Mouse (Mus musculus): ENCODE data around the gene Ttc34. TPM values are rescaled to one million over a fixed set of nuclear protein-coding genes. Genes with fewer than 3 reads are reported as not detected.

Gene Ttc34
- 0.03 and 0.04 TPM in 2 replicates for polyA plus RNA-seq (2015; fragmentation: Nextera tagmentation; extraction: Ambion mirVana)

DNA sequence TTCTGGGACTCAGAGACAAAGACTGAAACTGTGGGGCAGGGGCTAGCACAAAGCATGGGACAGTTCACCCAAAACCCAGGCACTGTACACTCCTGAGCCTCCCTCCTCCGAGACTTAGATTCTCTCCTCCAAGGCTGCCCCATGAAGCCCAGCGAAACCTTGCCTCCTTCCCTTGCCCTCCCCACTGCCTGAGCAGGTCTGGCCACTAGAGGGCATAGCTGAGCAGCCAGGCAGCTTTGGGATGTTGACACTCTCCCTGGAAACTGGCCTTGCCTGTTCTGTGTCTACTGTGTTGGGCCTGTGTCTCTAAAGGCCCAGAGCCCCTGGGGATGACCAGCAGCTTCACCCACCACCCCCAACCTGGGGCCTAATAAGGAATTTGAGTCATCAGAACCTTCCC lies at the start of gene Ttc34:
TSS of gene Ttc34 (plus strand) at position 290 of the 400 bp plus-strand sequence.
- DNase-seq (ENCODE audit: low spot score), result peak; percentile 26

DNA sequence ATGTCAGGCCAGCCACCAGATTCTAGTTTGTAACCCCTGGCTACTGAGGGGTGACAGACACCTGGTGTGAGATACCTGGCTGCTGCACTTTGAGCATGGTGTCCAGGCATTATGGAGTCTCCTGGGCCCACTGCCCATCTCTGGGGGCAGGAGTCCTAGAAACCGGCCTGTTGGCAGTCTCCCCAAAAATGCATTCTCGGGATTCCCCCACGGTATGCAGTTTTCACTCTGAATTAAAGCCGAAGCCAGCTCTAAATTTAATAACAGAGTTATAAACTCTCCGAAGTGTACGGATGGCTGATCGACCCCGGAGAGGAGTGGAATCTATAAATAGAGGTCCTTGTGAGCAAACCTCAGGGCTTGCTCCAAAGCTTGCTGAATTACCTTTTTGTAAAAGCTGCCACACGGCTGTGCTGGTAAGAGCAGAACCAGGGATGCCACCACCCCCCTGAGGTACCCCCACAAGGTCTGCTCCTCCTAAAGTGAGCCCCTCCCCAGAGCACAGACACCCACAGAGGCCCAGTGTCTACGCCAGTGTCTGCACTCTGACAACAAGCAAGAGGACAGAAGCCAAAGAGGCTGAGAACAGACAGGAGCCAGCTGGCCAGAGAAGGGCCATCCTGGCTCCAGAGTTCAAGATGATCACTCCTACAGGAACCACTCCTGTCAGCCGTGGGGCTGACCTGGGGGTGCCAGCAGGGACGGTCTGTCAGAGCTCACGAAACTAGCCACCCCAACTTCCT lies 49.1 kb upstream of the Ttc34 start:
- no peak for DNase-seq (ENCODE audit: low spot score)

DNA sequence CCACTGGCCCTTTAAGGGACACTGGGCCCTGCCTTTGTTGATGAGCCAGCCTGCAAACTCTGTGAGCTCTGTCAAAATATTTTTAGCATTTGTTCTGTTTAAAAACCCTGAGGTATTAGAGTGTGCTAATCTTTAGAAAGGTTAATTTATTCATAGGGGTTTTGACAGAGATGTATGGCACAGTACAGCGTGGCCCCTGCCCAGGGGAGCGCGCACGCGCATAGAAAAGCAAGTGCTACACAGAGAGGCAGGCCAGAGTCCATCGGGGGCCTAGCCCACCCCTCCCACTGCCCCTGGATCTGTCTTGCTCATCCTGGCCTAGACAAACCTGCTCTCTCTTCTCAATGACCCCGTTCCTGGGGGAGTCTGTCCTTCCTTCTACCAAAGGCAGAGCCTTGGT lies 45.4 kb upstream of the Ttc34 start:
- DNase-seq (ENCODE audit: low spot score), result no peak

DNA sequence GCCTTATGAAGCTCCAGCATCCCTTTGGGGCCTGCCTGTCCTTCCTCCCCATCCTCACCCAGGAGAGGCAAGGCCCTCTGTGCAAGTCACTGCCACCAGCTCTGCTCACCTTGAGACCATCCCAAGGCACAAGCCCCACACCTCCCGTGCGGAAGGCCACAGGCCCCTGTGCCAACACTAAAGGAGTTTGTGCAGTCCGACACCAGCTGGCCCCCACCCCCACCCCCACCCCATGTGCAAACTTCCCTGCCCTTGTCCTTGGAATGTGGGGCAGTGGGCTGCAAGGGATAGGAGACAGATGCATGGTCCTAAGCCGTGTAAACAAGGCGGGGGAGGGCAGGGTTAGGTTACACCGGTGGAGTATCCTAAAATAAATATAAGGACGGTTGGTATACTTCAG lies 43.8 kb upstream of the Ttc34 start:
- DNase-seq (ENCODE audit: low spot score), result no peak

DNA sequence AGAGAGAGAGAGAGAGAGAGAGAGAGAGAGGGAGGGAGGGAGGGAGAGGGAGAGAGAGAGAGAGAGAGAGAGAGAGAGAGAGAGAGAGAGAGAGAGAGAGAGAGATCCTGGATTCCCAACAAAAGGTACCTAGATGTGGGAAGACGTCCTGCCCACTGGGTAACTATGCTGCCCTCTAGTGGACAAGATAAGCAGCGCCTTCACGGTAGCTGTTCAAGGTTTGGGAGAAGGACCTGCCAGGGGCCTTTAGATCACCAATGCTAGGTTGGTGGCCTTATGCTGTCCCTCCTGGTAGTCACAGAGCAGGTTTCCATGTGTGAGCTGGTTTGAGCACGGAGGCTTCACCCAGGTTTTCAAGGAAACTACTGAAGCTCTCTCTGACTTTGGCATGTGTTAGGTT lies 39.4 kb upstream of the Ttc34 start:
- peak; percentile 48 for DNase-seq (ENCODE audit: low spot score)

DNA sequence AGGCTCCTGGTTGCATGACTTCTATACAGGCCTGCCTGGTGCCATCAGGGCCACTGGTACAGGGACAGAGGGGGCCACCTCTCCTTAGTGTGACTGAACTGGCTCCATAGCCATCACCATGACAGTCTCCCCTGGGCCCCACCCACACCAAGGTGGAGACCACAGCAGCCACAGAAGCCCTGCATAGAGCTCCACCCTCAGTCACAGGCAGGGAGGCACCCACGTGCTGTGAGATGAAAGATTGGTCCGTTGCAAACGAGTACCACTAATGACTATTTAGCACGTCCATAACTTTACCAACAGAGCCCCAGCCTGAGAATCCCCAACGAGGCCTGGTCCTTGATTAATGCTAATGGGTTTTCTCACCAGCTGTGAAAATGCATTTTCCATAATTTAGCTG lies 36.7 kb upstream of the Ttc34 start:
- no peak for DNase-seq (ENCODE audit: low spot score)

DNA sequence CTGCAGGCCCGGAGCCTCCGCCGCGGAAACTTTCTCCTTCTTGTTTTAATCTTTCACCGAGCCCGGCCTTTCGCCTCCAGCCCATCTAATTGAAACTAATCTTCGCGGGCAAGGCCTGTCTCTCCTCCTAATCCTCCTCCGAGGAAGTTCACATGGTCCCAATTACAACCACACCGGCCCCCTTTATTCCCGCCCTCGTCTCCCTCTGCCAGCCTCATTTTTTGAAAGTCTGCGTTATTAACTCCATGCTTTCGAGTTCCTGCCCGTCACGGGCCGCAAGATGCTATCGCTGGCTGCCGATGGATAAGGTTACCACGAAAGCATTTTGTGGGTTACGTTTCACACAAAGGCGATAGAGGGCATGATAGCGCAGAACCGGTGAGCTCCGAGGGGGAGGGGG lies 35.0 kb upstream of the Ttc34 start:
- no peak for DNase-seq (ENCODE audit: low spot score)

DNA sequence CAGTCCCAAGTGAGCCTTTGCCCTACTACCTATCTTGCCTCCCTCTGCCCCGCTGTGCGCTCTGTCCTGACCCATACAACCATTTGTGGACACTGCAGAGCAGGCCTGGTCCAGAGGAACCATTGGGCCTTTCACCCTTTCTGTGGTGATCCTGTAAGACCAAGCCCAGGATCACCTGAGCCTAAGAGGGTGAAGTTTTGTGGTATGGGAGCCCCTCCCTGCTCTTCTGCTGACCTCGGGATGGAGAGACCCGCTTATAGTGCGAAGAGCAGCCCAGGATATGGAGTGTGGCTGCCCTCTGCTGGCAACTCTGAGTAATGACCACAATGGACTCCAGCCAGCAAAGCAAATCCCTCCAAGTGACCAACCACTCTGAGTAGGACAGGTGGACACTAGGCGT lies 11.6 kb upstream of the Ttc34 start:
- DNase-seq (ENCODE audit: low spot score), result peak; percentile 29

DNA sequence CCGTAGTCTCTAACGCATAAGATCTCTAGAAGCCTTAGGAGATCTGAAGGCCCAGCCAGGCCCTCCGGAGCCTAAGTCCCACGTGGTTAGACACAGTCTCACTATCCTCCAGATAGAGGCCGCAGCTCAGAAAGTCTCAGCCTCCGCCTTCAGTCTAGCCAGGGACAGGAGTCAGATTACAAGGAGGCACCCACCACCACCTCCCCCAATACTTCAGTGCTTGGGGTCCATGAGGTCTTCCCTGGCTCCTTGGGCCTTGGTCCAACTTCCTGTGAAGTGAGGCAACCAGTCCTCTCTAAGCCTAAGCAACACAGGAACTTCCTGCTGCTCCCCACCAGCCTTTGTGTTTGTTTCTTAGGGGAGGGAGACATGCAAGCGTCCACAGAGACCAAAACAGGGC lies 11.0 kb upstream of the Ttc34 start:
- DNase-seq (ENCODE audit: low spot score), result no peak

DNA sequence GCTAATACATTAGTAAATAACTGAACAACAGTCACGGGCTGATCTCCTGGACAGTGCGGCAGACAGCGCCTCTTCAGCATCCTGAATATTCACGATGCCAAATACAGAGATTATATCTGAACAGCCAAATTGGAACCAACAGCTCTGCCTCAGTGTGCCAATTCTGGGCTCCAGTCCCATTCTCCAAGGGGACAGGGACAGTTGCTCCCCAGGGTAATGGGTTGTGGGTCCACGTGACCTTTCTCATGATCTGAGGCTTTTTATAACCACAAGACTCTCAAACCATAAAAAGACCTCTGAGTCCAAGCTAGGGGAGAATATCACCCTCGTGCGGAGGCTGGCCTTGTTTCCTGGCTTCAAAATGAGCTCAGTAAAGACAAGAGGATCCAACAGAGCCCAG lies 10.1 kb upstream of the Ttc34 start:
- DNase-seq (ENCODE audit: low spot score), result no peak

DNA sequence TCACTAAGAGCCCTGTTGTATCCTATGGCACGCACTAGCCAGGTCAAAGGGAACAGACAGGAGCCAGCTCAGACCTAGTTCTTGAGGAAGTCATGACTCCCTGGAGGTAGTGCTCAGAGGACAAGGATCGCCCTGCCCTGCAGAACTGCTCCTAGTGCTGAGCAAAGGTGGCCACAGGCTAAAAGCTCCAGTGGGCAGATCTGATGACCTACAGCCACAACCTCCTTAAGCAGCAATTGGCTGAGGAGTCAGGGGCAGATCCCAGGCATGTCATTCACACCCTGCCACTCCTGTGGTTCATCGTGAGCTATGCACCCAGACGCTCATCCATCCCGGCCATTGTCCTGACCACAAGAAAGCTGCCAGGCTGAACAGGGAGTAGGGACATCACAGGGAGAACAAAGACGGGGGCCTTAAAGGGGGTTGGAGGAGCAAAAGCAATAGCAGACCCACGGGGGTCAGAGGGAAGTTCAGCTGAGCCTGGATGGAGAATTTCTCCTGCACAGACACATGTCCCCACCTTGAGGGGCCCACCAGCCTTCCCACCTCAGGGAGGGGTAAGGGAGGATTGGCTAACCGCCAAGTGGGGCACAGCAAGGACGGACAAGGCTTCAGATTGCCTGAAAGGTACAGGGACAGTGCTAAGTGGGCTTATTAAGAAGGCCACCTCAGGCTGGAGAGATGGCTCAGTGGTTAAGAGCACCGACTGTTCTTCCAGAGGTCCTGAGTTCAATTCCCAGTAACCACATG lies 9.2 kb upstream of the Ttc34 start:
- DNase-seq (ENCODE audit: low spot score), result no peak

DNA sequence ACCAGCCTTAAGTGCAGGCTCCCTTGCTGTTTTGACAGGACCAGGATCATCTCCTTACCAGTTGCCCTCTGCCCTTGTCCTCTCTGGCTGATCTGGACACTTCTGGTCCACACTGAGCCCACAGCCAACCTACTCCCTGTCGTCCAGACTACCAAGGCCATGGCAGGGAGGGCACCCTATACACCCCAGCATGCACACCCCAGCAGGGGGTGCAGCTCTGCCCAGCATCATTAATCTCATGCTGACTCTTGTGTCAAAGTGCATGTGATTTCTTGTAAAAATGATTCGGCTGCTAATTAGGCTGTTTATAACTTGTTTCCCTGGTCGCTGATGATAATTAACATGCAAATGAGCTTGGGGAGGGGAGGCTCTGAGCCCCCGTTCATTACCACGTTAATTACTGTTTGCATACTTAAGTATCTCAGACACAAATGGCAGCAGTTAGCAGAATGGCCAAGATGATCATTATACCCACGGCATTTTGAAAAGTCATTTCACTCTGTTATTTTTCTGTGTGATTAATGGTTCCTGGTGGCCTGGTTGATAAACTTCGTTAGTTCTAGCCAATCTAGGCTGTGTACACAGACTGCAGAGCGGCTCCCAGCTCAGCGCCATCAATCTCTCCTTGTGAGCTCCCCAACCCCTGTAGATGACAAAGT lies 5.2 kb upstream of the Ttc34 start:
- DNase-seq (ENCODE audit: low spot score), result no peak

DNA sequence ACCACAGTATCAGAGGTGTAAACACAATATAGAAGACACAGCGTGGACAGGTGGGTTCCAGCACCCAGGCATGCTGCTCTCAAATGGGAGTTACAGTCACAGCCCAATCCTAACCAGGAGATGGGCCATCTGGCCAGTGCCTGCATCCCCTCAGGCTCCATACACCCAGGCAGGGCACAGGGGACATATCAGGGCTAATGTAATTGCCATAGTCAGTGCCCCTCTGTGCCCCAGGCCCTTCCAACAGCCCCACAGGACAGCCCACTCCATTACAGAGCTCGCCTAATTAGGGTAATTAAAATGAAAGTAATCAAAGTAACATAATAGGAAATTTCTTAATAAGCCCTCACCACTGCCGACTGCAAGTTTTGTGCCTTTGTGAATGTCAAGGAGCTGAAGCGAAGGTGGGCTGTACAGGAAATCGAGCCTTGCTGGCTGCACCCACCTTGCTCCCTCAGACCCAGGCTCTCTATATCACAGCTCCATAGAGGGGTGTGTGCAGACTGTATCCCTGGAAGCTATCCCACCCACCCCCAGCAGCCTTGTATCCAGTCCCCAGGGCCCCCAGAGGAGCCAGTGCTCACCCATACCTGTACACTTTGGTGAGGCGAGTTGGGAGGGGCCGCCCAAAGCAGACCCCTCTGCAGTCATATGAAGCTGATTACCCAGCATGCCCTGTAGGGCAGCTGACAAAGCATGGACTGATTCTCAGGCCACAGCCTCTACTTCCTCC lies 910 bp upstream of the Ttc34 start:
- DNase-seq (ENCODE audit: low spot score), result no peak

DNA sequence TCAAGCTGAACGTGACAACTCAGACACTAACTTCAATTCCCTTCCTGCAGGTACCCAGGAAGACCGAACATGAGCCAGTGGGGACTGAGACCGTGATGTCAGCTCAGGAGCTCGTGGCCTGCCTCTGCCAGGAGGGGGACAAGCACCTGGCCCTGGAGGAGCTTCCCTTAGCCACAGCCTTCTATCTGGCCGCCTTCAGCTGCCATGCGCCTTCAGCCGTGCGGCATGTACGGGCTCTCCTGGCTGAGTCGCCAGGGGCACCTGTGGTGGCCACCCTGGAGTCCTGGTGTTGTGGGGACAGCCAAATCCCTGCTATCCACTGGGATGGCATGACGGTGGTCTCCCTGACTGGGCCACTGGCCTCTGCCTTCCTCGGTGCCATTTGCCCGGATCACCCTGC lies 1.5 kb downstream of the Ttc34 start:
- no peak for DNase-seq (ENCODE audit: low spot score)

DNA sequence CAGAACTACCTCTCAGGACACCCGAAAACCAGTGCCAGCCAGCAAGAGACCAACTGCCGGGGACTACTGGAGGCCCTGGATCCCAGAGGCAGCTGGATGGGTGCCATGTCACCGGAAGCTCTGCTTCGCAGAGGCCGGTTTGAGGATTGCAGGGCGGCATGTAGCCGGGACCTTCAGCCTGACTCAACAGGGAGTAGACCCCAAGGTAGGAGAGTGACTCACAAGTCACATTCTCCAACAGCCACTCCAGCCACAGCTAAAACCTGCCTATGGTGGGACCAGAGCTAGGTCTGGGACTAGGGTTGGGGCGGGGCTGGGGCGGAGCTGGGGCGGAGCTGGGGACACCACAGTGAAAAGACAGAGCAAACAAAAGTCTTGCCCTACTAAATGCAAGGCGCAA lies 2.1 kb downstream of the Ttc34 start:
- DNase-seq (ENCODE audit: low spot score), result no peak

DNA sequence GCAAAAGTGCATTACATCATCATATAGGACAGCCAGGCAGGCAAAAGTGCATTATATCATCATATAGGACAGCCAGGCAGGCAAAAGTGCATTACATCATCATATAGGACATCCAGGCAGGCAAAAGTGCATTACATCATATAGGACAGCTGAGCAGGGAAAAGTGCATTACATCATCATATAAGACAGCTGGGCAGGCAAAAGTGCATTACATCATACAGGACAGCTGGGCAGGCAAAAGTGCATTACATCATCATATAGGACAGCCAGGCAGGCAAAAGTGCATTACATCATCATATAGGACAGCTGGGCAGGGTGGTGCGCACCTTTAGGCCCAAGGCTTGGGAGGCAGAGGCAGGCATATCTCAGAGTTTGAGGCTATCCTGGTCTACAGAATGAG lies 15.4 kb downstream of the Ttc34 start:
- DNase-seq (ENCODE audit: low spot score), result no peak

DNA sequence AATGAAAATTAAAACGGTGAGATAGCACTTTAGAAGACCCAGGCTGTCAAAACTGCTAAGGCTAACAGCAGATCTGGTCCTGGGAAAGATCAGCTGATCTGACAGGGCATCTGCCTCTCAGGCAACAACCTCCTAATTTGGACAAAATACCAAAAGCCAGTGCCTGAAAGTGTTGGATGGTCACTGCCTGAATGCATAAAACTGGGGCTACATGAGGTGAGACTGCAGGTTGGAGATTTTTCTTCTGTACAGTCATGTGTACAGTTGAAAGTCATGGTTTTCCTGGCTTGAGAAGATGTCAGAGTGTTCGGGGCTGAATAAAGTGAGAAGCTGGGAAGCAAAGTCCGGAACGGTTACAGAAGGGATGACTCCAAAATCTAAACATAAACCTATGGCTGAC lies 16.6 kb downstream of the Ttc34 start:
- no peak for DNase-seq (ENCODE audit: low spot score)

DNA sequence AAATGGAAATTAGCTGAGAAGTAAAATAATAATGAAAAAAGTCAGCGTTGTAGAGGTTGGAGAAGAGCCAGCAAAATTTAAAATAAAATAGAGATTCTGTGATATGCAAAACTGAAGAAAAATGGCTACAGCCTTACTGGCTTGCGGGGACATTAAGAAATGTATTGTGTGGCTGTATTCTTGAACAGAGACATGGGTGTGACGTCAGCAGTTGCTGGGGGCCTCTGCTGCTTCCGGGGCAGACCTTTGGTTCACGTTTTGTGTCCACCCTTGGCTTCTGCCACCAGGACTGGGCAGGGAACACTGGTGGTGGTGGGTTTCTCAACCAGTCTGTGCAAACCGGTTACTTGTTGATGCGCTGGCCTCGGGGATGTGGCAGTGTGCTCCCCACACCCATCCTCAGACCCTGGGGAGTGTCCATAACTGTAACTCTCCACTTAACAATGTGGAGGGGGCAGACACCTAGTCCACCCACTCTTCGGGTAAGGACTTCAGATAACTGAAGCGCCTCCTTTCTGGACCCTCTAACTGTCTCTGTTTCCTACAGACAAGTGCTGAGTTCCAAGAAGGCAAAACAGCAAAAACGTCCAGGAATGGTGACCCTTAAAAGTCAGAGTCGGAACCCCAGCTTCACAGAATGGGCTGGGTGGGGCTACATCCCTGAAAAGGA lies 17.6 kb downstream of the Ttc34 start:
- no peak for DNase-seq (ENCODE audit: low spot score)

DNA sequence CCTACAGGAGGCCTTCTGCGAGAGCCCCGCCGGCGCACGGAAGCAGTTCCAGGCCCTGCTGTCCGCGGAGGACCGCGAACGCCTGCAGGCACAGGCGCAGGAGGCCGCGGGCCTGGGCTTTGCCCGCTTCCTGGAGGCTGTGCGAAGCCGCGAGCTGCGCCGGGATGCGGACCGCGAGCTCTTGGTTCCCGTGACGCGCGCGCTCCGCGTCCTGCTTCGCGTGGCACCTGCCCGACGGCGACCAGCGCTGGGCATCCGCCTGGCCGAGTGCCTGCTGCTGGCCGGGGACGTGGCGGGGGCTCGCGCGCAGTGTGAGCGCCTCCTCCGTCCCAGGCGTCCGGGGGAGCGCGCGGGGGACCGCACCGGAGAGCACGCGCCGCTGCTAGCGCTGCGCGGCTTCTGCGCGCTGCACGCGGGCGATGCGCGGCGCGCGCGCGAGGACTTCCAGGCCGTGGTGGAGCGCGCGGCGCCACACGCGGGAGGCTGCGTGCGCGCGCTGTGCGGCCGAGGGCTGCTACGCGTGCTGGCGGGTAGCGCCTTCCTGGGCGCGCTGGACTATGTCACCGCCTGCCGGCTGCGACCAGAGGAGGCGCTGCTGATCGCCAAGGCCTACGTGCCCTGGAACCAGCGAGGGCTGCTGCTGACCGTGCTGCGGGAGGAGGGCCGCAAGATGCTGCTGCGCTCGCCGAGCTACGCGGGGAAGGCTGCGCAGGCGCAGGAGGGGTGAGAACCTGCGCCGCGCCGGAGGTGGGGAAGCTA lies 18.6 kb downstream of the Ttc34 start:
- peak; percentile 45 for DNase-seq (ENCODE audit: low spot score)

DNA sequence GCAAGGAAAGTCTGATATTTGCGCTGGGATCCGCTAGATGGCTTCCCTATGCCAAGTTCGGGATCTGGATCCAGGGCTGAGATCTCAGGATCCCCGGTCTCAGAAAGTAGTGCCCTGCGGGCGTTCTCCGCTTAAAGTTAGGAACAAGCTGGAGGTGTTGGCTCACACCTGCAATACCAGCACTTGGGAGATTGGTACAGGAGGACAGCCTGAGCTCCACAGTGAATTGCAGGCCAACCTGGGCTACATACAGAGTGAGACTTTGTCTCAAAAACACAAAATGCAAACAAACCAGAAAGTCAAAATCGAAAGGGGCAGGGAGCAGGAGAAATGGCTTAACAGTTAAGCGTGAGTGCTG lies 19.2 kb downstream of the Ttc34 start:
- DNase-seq (ENCODE audit: low spot score), result no peak

DNA sequence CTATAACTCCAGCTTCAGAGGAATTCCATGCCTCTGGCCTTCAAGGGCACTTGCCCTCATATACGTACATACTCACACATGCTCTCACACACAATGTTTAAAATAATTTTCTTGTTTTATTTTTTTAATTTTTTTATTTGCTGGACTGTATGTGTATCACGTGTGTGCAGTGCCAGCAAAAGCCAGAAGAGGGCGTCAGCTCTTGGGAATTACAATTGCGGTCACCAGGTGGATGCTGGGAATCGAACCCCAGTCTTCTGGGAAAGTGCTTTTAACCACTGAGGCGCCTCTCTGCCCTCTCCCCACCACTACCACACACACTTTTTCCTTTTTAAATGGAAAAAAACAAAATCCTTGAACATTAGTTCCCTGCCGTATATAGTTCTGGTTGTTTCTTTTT lies 19.6 kb downstream of the Ttc34 start:
- no peak for DNase-seq (ENCODE audit: low spot score)
